Mouse (Mus musculus): ENCODE data around the gene Prr23a3. TPM values are rescaled to one million over a fixed set of nuclear protein-coding genes. Genes with fewer than 3 reads are reported as not detected.

Prr23a3 gene
- polyA plus RNA-seq (2014; fragmentation: Nextera tagmentation; extraction: Ambion mirVana), result not detected in 2 replicates

DNA sequence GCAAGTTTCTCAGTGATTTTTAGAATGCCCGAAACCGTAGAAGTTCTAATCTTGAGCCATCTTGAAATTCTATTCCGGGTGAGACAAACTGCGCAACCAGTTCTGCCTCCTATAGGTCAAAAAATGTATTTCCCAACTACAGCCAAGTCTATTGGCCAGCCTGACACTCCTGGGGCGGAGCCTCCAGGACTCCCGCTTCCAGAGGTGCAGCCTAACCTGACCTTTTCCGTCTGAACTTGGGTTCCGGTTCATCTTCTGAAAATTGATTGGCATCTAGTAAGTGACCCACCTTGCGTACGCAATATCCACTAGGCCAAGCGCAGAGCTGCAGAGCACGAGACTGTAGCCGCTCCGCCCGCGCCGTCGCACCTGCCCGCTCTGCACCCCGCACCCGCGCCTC lies at the start of gene Prr23a3:
Prr23a3 (plus strand) TSS at position 197 of the 400 bp plus-strand sequence.
- Histone ChIP-seq H3K4me1 (replicated peaks; ENCODE audit: control insufficient read depth, insufficient read depth, low read length) (no peaks in the 10 kb centered on the region), H3K4me2 (ENCODE audit: low read depth, low read length, severe bottlenecking) (no peak within 1 kb of the TSS), H3K36me3 (ENCODE audit: control insufficient read depth, insufficient read depth, low read length) (no peaks in the 10 kb centered on the region), H3K9me3 (ENCODE audit: control insufficient read depth, low read length) (no peaks in the 10 kb centered on the region), H3K27me3 (ENCODE audit: control insufficient read depth, insufficient read depth, low read length) (no peaks in the 10 kb centered on the region), H3K9ac (ENCODE audit: low read length) (no peak within 1 kb of the TSS), H3K27ac (ENCODE audit: low read depth, low read length) (no peak within 1 kb of the TSS), H3K4me3 (ENCODE audit: low read depth, low read length) (no peak within 1 kb of the TSS)
- ATAC-seq (replicated peaks; ENCODE audit: low FRiP score) (no peak), DNase-seq (ENCODE audit: low spot score) (no peak)
- 62% methylated on average over 22 of the region's 22 CpGs for WGBS

- 74% methylated on average over 3 of the region's 3 CpGs for WGBS
- Histone ChIP-seq H3K4me1 (replicated peaks; ENCODE audit: control insufficient read depth, insufficient read depth, low read length) (no peaks in the 10 kb centered on the region), H3K9me3 (ENCODE audit: control insufficient read depth, low read length) (no peaks in the 10 kb centered on the region), H3K27me3 (ENCODE audit: control insufficient read depth, insufficient read depth, low read length) (no peaks in the 10 kb centered on the region), H3K4me3 (ENCODE audit: low read depth, low read length) (no peak overlapping the region), H3K9ac (ENCODE audit: low read length) (no peak overlapping the region), H3K4me2 (ENCODE audit: low read depth, low read length, severe bottlenecking) (no peak overlapping the region), H3K27ac (ENCODE audit: low read depth, low read length) (no peak overlapping the region), H3K36me3 (ENCODE audit: control insufficient read depth, insufficient read depth, low read length) (no peaks in the 10 kb centered on the region)
- DNase-seq (ENCODE audit: low spot score) (no peak), ATAC-seq (replicated peaks; ENCODE audit: low FRiP score) (no peak)
Measured at GRCm38 (mm10) chr9:98816066-98816465, 48.5 kb upstream of the Prr23a3 start.

GRCm38 (mm10) chr9:98817592-98817991 lies 47.0 kb upstream of the Prr23a3 start:
- no peaks in the 10 kb centered on the region for H3K36me3 ChIP-seq (ENCODE audit: control insufficient read depth, insufficient read depth, low read length)
- no peak overlapping the region for H3K4me3 ChIP-seq (ENCODE audit: low read depth, low read length)
- no peaks in the 10 kb centered on the region for H3K4me1 ChIP-seq (replicated peaks; ENCODE audit: control insufficient read depth, insufficient read depth, low read length)
- H3K9ac ChIP-seq (ENCODE audit: low read length), result no peak overlapping the region
- H3K27ac ChIP-seq (ENCODE audit: low read depth, low read length), result no peak overlapping the region
- WGBS, result 86% methylated on average over 7 of the region's 7 CpGs
- ATAC-seq (replicated peaks; ENCODE audit: low FRiP score) (no peak), DNase-seq (ENCODE audit: low spot score) (no peak)
- no peak overlapping the region for H3K4me2 ChIP-seq (ENCODE audit: low read depth, low read length, severe bottlenecking)
- no peaks in the 10 kb centered on the region for H3K27me3 ChIP-seq (ENCODE audit: control insufficient read depth, insufficient read depth, low read length)
- no peaks in the 10 kb centered on the region for H3K9me3 ChIP-seq (ENCODE audit: control insufficient read depth, low read length)

- H3K9me3 ChIP-seq (ENCODE audit: control insufficient read depth, low read length), result no peaks in the 10 kb centered on the region
- 87% methylated on average over 5 of the region's 5 CpGs for WGBS
- DNase-seq (ENCODE audit: low spot score), result no peak
Measured at GRCm38 (mm10) chr9:98818971-98819370, 45.6 kb upstream of the Prr23a3 start.

GRCm38 (mm10) chr9:98819481-98819880 lies 45.1 kb upstream of the Prr23a3 start:
- ATAC-seq (replicated peaks; ENCODE audit: low FRiP score) (no peak), DNase-seq (ENCODE audit: low spot score) (no peak)
- H3K4me3 ChIP-seq (ENCODE audit: low read depth, low read length), result no peak overlapping the region
- H3K4me2 ChIP-seq (ENCODE audit: low read depth, low read length, severe bottlenecking), result no peak overlapping the region
- H3K4me1 ChIP-seq (replicated peaks; ENCODE audit: control insufficient read depth, insufficient read depth, low read length), result no peaks in the 10 kb centered on the region
- H3K27me3 ChIP-seq (ENCODE audit: control insufficient read depth, insufficient read depth, low read length), result no peaks in the 10 kb centered on the region
- no peak overlapping the region for H3K27ac ChIP-seq (ENCODE audit: low read depth, low read length)
- no peaks in the 10 kb centered on the region for H3K9me3 ChIP-seq (ENCODE audit: control insufficient read depth, low read length)
- no peak overlapping the region for H3K9ac ChIP-seq (ENCODE audit: low read length)
- no peaks in the 10 kb centered on the region for H3K36me3 ChIP-seq (ENCODE audit: control insufficient read depth, insufficient read depth, low read length)
- 81% methylated on average over 2 of the region's 2 CpGs for WGBS

More at GRCm38 (mm10) chr9:98818971-98819370, 45.6 kb upstream of the Prr23a3 start:
- ATAC-seq (replicated peaks; ENCODE audit: low FRiP score), result no peak
- H3K27me3 ChIP-seq (ENCODE audit: control insufficient read depth, insufficient read depth, low read length), result no peaks in the 10 kb centered on the region
- no peak overlapping the region for H3K4me3 ChIP-seq (ENCODE audit: low read depth, low read length)
- H3K9ac ChIP-seq (ENCODE audit: low read length), result no peak overlapping the region
- no peak overlapping the region for H3K4me2 ChIP-seq (ENCODE audit: low read depth, low read length, severe bottlenecking)
- no peaks in the 10 kb centered on the region for H3K36me3 ChIP-seq (ENCODE audit: control insufficient read depth, insufficient read depth, low read length)
- no peak overlapping the region for H3K27ac ChIP-seq (ENCODE audit: low read depth, low read length)
- no peaks in the 10 kb centered on the region for H3K4me1 ChIP-seq (replicated peaks; ENCODE audit: control insufficient read depth, insufficient read depth, low read length)

DNA sequence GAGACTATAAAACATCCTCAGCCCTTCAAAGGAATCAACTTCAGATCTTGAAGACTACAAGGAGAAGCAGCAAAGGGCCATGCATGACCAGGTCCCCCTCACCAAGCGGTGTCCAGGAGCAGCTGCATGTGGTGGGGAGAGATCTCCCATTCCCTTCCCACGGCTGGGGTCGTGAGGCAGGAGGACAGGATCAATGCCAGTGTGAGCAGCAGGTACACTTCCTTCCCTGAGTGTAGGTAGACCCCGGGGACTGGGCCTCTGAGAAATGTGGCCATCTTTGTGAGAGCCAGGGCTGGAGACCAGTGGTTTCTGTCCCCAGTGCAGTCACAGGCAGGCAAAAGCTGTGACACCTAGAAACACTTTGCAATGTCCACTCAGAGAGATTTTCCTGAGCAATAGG lies 44.1 kb upstream of the Prr23a3 start:
- DNase-seq (ENCODE audit: low spot score), result no peak
- Histone ChIP-seq H3K9me3 (ENCODE audit: control insufficient read depth, low read length) (no peaks in the 10 kb centered on the region), H3K9ac (ENCODE audit: low read length) (no peak overlapping the region), H3K27ac (ENCODE audit: low read depth, low read length) (no peak overlapping the region), H3K4me3 (ENCODE audit: low read depth, low read length) (no peak overlapping the region), H3K4me1 (replicated peaks; ENCODE audit: control insufficient read depth, insufficient read depth, low read length) (no peaks in the 10 kb centered on the region), H3K36me3 (ENCODE audit: control insufficient read depth, insufficient read depth, low read length) (no peaks in the 10 kb centered on the region), H3K4me2 (ENCODE audit: low read depth, low read length, severe bottlenecking) (no peak overlapping the region), H3K27me3 (ENCODE audit: control insufficient read depth, insufficient read depth, low read length) (no peaks in the 10 kb centered on the region)
- whole genome bisulfite sequencing, result 91% methylated on average over 4 of the region's 4 CpGs
- ATAC-seq (replicated peaks; ENCODE audit: low FRiP score), result no peak

DNA sequence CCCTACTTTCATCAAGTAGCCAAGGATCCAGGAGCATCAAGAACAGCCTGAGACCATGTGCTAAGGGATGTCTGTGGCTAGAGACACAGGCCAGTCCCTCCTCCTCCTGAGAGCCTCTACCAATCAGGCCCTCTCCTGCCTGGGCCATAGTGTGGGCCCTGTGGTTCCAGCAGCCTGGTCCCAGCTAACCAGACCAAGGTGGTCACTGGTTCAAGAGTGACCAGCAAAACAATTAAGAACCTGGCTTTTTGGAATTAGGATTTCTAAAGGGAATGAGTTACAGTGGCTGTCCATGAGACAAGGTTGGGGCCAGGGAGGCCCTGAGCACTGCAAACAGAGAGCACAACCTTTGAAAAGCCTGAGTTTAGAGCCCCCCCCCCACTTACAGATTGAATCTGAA lies 43.5 kb upstream of the Prr23a3 start:
- no peaks in the 10 kb centered on the region for H3K27me3 ChIP-seq (ENCODE audit: control insufficient read depth, insufficient read depth, low read length)
- H3K9ac ChIP-seq (ENCODE audit: low read length), result no peak overlapping the region
- H3K9me3 ChIP-seq (ENCODE audit: control insufficient read depth, low read length), result no peaks in the 10 kb centered on the region
- H3K27ac ChIP-seq (ENCODE audit: low read depth, low read length), result no peak overlapping the region
- no peak for DNase-seq (ENCODE audit: low spot score)
- no peak overlapping the region for H3K4me3 ChIP-seq (ENCODE audit: low read depth, low read length)
- H3K4me1 ChIP-seq (replicated peaks; ENCODE audit: control insufficient read depth, insufficient read depth, low read length), result no peaks in the 10 kb centered on the region
- ATAC-seq (replicated peaks; ENCODE audit: low FRiP score), result no peak
- no peak overlapping the region for H3K4me2 ChIP-seq (ENCODE audit: low read depth, low read length, severe bottlenecking)
- H3K36me3 ChIP-seq (ENCODE audit: control insufficient read depth, insufficient read depth, low read length), result no peaks in the 10 kb centered on the region

DNA sequence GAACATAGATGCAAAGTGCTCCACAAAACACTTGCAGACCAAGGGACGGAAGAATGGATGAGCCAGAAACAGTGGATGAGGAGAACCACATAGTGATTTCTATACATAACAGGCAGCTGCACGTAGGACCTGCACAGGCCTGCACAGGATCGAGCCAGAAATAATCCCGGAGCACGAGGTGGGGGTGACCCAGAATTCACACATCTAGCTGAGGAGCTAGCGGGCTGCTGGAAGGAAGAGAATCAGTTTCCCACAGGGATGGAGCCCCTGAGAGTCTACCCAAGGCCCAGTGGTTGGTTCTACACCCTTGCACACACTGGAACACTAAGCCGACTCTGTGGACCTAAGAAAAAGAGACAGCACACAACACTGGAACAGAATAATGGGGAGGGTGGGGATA lies 40.8 kb upstream of the Prr23a3 start:
- no peak for ATAC-seq (replicated peaks; ENCODE audit: low FRiP score)
- no peak overlapping the region for H3K4me3 ChIP-seq (ENCODE audit: low read depth, low read length)
- DNase-seq (ENCODE audit: low spot score), result no peak
- H3K36me3 ChIP-seq (ENCODE audit: control insufficient read depth, insufficient read depth, low read length), result no peaks in the 10 kb centered on the region
- no peak overlapping the region for H3K4me2 ChIP-seq (ENCODE audit: low read depth, low read length, severe bottlenecking)
- no peaks in the 10 kb centered on the region for H3K9me3 ChIP-seq (ENCODE audit: control insufficient read depth, low read length)
- H3K27me3 ChIP-seq (ENCODE audit: control insufficient read depth, insufficient read depth, low read length), result no peaks in the 10 kb centered on the region
- no peak overlapping the region for H3K9ac ChIP-seq (ENCODE audit: low read length)
- 89% methylated on average over 7 of the region's 7 CpGs for WGBS
- no peak overlapping the region for H3K27ac ChIP-seq (ENCODE audit: low read depth, low read length)
- no peaks in the 10 kb centered on the region for H3K4me1 ChIP-seq (replicated peaks; ENCODE audit: control insufficient read depth, insufficient read depth, low read length)

DNA sequence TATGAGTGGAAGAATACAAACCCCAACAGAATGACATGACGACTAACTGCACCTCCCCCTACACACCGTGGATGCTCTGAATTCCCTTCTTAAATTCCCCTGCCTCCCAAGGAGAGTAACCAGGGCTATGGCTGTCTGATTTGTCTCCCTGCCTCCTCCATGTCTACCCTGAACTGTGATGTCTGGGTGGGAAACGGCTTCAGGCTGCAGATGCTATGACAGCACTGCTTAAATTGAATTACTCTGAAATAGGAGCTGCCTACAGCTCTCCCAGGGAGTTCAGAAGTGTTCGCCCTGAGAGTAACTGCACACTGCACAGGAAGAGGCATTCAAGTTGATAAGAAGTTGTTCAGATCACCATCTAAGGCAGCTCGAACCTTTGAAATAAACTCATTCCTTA lies 35.1 kb upstream of the Prr23a3 start:
- ATAC-seq (replicated peaks; ENCODE audit: low FRiP score) (no peak), DNase-seq (ENCODE audit: low spot score) (no peak)
- H3K4me3 ChIP-seq (ENCODE audit: low read depth, low read length), result no peak overlapping the region
- H3K27ac ChIP-seq (ENCODE audit: low read depth, low read length), result no peak overlapping the region
- WGBS, result 65% methylated on average over 5 of the region's 5 CpGs
- H3K4me2 ChIP-seq (ENCODE audit: low read depth, low read length, severe bottlenecking), result no peak overlapping the region
- H3K9ac ChIP-seq (ENCODE audit: low read length), result no peak overlapping the region
- H3K9me3 ChIP-seq (ENCODE audit: control insufficient read depth, low read length), result no peaks in the 10 kb centered on the region
- H3K36me3 ChIP-seq (ENCODE audit: control insufficient read depth, insufficient read depth, low read length), result no peaks in the 10 kb centered on the region
- no peaks in the 10 kb centered on the region for H3K4me1 ChIP-seq (replicated peaks; ENCODE audit: control insufficient read depth, insufficient read depth, low read length)
- H3K27me3 ChIP-seq (ENCODE audit: control insufficient read depth, insufficient read depth, low read length), result no peaks in the 10 kb centered on the region

All from forebrain, embryonic 11.5 days (tissue).